Mouse (Mus musculus): Measurements from ENCODE around the gene Atpif1.
"Not testable (repeated sequence)": the region's sequence is repeated elsewhere in the genome, so short reads cannot be mapped to it uniquely, and the experiment has no call there.

The Atpif1 gene

DNA sequence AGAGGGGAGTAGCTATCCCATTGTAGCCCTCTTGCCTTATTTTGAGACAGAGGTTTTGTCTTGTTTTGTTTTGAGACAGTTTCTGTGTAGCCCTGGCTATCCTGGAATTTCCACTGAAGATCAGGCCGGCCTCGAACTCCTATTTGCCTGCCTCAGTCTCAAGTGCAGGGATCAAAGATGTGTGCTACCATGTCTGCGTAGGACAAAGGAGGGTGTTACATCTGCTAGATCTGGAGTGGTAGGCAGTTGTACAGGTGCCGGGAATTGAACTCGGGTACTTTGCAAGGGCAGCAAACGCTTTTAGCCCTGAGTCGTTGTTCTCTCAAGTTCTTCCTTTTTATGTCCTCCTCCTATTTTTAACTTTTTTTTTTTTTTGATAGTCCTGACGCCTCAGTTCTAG, 42.4 kb downstream of the Atpif1 start:
- no peak for DNase-seq (ENCODE audit: low spot score in 2 of 2)

DNA sequence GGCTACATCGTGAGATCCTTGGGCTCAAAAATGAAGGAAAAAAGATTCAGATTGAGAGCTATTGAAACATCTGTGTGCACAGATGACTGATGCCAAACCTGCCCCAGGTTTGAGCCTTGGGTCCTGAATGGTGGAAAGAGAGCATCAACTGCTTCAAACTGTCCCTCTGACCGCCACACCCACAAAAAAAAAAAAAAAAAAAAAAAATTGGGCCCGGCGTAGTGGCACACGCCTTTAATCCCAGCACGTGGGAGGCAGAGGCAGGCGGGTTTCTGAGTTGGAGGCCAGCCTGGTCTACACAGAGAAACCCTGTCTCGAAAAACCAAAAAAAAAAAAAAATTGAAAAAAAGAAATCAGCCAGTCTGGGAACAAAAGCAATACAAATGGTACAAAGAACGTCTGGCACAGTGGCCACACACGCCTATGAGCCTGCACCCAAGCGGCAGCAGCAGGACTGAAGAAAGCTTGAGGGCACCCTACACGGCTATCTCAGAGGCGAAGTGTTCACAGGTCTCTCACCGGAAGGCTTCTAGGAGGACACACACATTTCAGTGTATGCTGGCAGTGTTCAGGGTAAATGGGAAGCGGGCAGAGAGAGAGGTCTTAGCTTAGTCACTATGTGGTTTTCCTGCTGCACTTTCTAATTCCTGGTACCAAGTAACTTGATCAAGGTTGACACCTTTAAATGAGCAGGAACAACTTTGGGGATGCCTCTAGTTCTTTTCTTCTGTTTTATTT, 43.0 kb downstream of the Atpif1 start:
- no peak for DNase-seq (ENCODE audit: low spot score in 2 of 2)

DNA sequence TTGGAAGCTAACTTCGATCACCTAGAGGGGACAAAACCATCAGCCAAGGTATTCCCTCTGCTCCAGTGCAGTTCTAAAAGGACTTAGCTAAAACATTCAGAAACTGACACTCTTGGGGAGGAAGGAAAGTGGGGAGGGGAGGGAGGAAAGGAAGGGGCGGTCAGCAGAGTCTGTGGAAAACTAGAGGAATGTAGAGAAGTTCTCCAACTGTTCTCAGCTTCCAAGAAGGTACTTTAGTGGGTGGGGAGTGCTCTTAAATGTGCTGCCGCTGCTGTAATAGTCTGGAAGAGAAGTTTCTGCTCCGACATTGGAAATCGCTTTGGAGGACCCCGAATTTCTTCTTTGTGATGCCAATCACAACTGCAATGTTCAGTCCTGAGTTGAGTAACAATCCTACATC, 44.5 kb downstream of the Atpif1 start:
- DNase-seq (ENCODE audit: low spot score in 2 of 2), result no peak

DNA sequence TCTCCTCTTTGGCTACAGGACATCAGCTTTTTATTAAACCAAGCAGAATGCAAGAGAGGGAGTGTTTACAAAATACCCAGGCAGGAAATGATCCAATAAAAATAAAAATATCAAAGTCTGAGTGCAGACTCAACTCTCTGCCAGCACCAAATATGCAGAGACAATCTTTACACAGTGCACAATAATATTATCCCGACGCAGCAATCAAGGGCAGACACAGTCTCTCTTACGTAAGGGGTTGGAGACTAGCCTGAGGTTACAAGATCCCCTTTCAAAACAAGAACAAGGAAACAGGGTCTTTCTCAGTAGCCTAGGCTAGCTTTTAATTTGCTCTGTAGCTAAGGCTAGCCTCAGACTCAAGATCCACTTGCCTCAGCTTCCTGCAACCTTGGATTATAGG, 44.9 kb downstream of the Atpif1 start:
- DNase-seq (ENCODE audit: low spot score in 2 of 2), result no peak

DNA sequence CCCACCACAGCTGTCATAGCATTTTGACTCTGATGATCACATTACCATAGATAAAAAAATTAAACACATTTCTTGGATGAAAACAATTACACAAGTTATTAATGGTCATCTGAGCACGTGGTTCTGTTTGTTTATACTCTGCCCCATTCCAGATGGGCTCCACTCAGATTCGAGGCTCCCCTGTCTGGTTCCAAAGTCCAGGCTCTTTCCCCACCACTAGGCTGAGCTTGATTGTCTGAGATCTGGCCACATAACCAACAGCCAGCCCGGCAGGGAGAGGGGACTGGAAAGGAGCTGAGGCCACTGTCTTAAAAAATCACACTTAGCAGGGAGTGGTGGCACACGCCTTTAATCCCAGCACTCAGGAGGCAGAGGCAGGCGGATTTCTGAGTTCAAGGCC, 48.6 kb downstream of the Atpif1 start:
- no peak for DNase-seq (ENCODE audit: low spot score in 2 of 2)

DNA sequence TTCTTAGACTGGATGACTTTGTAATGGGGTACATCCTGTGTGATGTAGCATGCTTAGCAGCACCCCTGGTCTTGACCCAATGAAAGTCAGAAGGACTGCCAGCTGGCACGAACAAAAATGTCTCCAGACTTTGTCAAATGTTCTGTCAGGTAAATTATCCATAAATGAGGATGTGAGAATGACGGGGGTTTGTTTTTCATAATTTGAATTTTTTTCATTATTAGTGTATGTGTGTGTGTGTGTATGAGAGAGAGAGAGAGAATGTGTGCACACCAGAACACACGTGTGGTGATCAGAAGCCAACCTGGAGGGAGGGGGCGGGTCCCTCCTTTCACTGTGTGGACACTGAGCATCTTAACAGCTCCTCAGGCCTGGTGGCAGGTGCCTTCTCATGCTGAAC, 49.2 kb downstream of the Atpif1 start:
- no peak for DNase-seq (ENCODE audit: low spot score in 2 of 2)

DNA sequence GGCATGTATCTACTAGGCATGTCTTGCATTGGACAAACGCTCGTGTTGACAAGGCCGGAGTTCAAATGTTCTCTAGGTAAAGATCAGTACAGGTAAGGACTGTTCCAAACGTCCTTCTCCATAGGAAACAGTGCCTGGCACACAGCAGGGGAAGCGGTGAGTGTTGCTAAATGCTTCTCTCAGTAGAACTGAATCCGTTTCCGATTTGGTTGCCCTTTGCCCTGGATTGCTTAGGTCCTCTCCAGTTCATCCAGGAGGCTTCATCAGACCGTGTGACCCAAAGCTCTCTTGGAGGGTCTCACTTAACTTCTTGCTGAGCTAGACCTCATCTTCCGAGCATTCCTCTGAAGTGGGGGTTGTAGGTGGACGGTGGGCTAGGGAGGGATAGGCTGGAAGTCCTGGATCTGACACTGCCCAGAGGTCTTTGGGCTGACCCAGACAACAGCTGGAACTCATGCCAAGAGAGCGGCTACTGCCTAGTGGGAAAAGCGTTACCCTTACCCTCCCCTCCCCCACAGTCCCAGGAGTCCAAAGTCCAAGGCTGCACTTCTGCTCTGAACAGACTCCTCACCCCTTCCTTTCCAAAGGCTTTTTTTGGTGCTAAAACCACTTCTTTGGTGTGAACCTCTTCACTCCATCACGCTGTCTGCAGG, 50.4 kb downstream of the Atpif1 start:
- DNase-seq (ENCODE audit: low spot score in 2 of 2), result no peak

DNA sequence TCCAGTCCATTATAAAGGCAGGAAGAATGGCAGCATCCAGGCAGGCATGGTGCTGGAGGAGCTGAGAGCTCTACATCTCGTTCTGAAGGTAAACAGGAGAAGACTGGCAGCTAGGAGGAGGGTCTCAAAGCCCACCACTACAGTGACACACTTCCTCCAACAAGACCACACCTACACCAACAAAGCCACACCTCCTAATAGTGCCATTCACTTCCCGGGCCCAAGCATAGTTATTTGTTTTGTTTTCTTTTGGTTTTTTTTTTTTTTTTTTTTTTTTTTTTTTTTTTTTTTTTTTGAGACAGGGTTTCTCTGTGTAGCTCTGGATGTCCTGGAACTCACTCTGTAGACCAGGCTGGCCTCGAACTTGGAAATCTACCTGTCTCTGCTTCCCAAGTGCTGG, 51.4 kb downstream of the Atpif1 start:
- DNase-seq (ENCODE audit: low spot score in 2 of 2), result not testable (repeated sequence)
